Mouse (Mus musculus) midbrain, embryonic 14.5 days (tissue): ENCODE results near the gene Prm3. TPM values are rescaled to one million over a fixed set of nuclear protein-coding genes. Genes with fewer than 3 reads are reported as not detected.

Experiments used
- ATAC-seq: fragments of 200-750 bp; cut with Nextera tagmentation; 2 replicates; pipeline ENCODE4 v1.8.0; 2017; ENCODE audit warnings: moderate number of reproducible peaks, moderate library complexity; ENCODE audit not compliant: low FRiP score, low TSS enrichment
- DNase-seq: peaks from one replicate; pipeline ENCODE4 v3.0.0-alpha.2; 2015
- H3K27ac ChIP-seq: fragments of 300-500 bp; sonication (generic); replicated peaks from 2 replicates; pipeline ENCODE4 v1.5.1; 2014; ENCODE audit warnings: mild to moderate bottlenecking, low read depth, low read length, moderate library complexity
- H3K27me3 ChIP-seq: fragments of 300-500 bp; sonication (generic); 2 replicates; pipeline ENCODE4 v1.6.1; 2014; ENCODE audit warnings: low read length, control low read depth, mixed read lengths; ENCODE audit not compliant: control insufficient read depth, insufficient read depth
- H3K36me3 ChIP-seq: fragments of 300-500 bp; sonication (generic); 2 replicates; pipeline ENCODE4 v1.6.1; 2014; ENCODE audit warnings: low read length, control low read depth; ENCODE audit not compliant: control insufficient read depth, insufficient read depth
- H3K4me1 ChIP-seq: fragments of 300-500 bp; sonication (generic); 2 replicates; pipeline ENCODE4 v1.6.1; 2014; ENCODE audit warnings: mild to moderate bottlenecking, antibody characterized with exemption, low read length, control low read depth; ENCODE audit not compliant: control insufficient read depth, insufficient read depth
- H3K4me2 ChIP-seq: fragments of 300-500 bp; sonication (generic); 2 replicates; pipeline ENCODE4 v1.6.1; 2014; ENCODE audit warnings: mild to moderate bottlenecking, low read length, moderate library complexity
- H3K4me3 ChIP-seq: fragments of 300-500 bp; sonication (generic); replicated peaks from 2 replicates; pipeline ENCODE4 v1.5.1; 2014; ENCODE audit warnings: low read depth, low read length
- H3K9ac ChIP-seq: fragments of 300-500 bp; sonication (generic); replicated peaks from 2 replicates; pipeline ENCODE4 v1.6.1; 2014; ENCODE audit warnings: mild to moderate bottlenecking, low read length, moderate library complexity
- H3K9me3 ChIP-seq: fragments of 300-500 bp; sonication (generic); 2 replicates; pipeline ENCODE4 v1.6.1; 2016; ENCODE audit warnings: low read length, control low read depth, mixed read lengths; ENCODE audit not compliant: control insufficient read depth
- WGBS: fragments of 180-500 bp; shearing (Covaris S2); extraction: QIAGEN DNeasy Blood & Tissue Kit; methylation state at CpG from one replicate; pipeline ENCODE4 v1.1.7; 2014; 5-methylcytosine and 5-hydroxymethylcytosine counted together
- polyA plus RNA-seq: library from polyadenylated mRNA; unstranded; fragments of >200 nt; fragmentation: Nextera tagmentation; extraction: Ambion mirVana; gene quantifications from 2 replicates; pipeline ENCODE4 v1.2.1, GENCODE M21; 2014

The Prm3 gene
- polyA plus RNA-seq, result not detected in 2 replicates

DNA sequence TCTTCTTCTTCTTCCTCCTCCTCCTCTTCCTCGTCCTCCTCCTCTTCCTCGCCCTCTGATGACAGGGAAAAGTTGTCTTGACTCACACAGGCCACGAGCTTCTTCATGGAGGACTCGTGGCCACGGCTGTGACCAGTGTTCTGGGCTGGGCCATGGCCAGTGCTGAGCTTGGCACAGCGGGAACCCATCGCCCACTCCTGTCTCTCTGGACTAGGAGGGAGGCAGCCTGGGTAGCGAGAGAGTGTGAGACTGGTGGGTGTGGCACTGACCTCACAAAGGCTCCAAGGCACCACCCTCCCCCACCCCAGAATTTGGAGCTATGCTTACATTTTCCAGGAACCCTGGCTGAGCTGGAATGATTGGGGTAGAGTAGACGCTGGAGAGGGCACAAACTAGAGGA is at the start of gene Prm3:
Gene Prm3 (minus strand): TSS at position 213 of the 400 bp plus-strand sequence.
- Histone ChIP-seq H3K27ac (no peak within 1 kb of the TSS), H3K9ac (no peak within 1 kb of the TSS), H3K4me1 (peaks cover 5% of the 10 kb centered on the region; the same call in 1 of the 2 replicates), H3K4me3 (no peak within 1 kb of the TSS), H3K4me2 (no peak within 1 kb of the TSS), H3K27me3 (no peaks in the 10 kb centered on the region), H3K9me3 (no peaks in the 10 kb centered on the region), H3K36me3 (no peaks in the 10 kb centered on the region)
- DNase-seq (no peak), ATAC-seq (no peak)
- WGBS, result 78% methylated on average over 9 of the region's 9 CpGs

DNA sequence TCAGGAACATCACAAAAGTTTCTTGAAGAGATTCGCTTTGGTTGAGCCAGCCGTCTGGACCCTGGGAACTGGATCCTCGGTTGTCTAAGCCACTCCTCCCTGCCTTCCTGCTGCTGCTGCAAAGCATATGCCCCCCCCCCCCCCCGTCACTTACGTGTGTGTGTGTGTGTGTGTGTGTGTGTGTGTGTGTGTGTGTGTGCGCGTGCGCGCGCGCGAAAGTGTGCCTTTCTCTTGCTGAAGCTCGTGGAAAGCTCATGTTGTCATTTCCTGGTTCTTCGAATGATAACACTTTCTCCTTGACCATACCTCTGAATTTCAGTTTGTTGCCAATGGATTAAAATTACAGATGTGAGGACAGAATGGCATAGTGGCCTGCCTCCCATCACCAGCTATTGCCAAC is 49.3 kb upstream of the Prm3 start:
- Histone ChIP-seq H3K27ac (no peak overlapping the region), H3K27me3 (no peaks in the 10 kb centered on the region), H3K9me3 (no peaks in the 10 kb centered on the region), H3K9ac (no peak overlapping the region), H3K36me3 (no peaks in the 10 kb centered on the region), H3K4me3 (no peak overlapping the region), H3K4me2 (no peak overlapping the region), H3K4me1 (peaks cover 6% of the 10 kb centered on the region)
- ATAC-seq (no peak), DNase-seq (no peak)
- WGBS, result 91% methylated on average over 14 of the region's 14 CpGs

DNA sequence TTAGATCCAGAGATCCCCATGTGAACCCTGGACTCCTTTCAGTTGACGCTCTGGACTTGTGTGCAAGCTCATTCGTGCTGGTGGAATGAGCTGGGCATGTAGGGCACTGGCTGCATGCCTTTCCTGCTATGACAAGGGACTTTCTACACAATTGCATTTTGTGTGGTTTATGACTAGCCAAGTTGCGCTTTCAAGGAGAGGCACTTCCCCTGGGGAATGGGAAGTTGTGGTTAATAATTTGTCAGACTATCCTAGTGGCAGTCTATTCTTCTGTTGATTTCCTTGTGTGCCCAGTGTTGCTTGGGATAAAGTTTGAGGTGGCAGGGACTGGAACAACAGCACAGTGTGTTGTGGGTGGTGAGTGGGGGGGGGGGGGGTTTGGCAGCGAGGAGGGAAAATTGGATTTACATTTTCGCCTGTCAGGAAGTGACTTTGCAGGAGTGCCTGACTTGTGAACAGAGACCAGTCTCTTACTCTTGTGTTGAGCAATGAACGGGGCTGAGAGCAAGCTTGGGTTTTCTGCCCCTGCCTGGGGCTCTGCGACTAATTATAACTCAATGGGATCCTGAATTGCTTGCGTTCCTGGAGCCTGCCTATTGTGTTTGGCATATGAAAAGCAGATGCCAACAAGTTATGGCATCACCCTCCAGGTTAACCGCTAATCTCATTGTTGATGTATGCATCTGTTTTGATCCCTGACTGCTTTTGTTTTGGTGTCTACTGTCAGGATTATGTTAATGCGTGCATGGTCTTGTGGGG is 48.0 kb upstream of the Prm3 start:
- no peak overlapping the region for H3K9ac ChIP-seq
- H3K27ac ChIP-seq, result no peak overlapping the region
- H3K4me3 ChIP-seq, result no peak overlapping the region
- WGBS, result 36% methylated on average over 10 of the region's 10 CpGs
- ATAC-seq (no peak), DNase-seq (no peak)
- H3K4me1 ChIP-seq, result peaks cover 4% of the 10 kb centered on the region
- no peaks in the 10 kb centered on the region for H3K9me3 ChIP-seq
- no peak overlapping the region for H3K4me2 ChIP-seq
- no peaks in the 10 kb centered on the region for H3K27me3 ChIP-seq
- H3K36me3 ChIP-seq, result no peaks in the 10 kb centered on the region

DNA sequence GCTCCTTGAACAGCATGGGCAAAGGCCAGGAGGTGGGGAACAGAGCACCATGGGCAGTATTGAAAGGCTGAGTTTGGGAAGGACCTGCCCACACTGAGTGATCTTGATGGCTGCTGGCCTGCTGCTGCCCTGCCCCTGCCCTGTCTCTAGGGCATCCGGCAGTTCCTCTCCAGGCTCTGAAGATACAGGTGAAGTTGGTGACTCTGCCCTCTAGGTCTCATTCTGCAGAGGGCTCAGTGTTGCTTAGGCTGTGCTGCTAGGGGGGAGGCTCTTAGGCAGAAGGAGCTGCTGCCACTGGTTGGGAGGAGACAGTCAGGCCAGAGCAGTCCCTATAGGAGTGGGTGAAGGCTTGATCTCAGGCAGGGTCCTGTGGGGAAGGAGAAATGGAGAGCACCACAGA is 47.2 kb upstream of the Prm3 start:
- no peak overlapping the region for H3K4me3 ChIP-seq
- ATAC-seq (no peak), DNase-seq (no peak)
- H3K27me3 ChIP-seq, result no peaks in the 10 kb centered on the region
- no peaks in the 10 kb centered on the region for H3K9me3 ChIP-seq
- H3K9ac ChIP-seq, result no peak overlapping the region
- peaks cover 4% of the 10 kb centered on the region; the same call in 1 of the 2 replicates for H3K4me1 ChIP-seq
- H3K27ac ChIP-seq, result no peak overlapping the region
- 100% methylated on average over 1 of the region's 1 CpGs for WGBS
- no peaks in the 10 kb centered on the region for H3K36me3 ChIP-seq
- H3K4me2 ChIP-seq, result no peak overlapping the region

DNA sequence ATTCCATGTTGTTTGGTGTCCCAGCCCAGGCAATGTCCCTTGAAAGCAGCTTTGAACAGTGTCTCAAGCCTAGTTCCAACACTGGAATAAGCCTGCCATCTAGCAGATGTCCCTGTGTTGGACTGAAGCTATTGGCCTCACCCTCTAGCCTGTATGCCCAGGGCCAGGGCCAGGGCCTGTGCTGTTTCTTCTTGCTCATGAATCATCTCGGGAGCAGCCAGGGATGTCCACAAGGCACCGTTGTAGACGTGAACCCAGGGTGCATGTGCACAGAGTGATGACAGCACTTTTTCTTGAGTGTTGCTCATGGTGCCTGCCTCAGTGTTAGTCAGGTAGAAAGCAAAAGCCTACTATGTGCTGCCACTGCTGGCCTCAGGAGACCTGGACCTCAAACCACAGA is 46.5 kb upstream of the Prm3 start:
- Histone ChIP-seq H3K27me3 (no peaks in the 10 kb centered on the region), H3K4me1 (peaks cover 4% of the 10 kb centered on the region; the same call in 1 of the 2 replicates), H3K36me3 (no peaks in the 10 kb centered on the region), H3K4me2 (no peak overlapping the region), H3K9me3 (no peaks in the 10 kb centered on the region), H3K4me3 (no peak overlapping the region), H3K27ac (no peak overlapping the region), H3K9ac (no peak overlapping the region)
- DNase-seq (no peak), ATAC-seq (no peak)
- WGBS, result 87% methylated on average over 3 of the region's 3 CpGs

DNA sequence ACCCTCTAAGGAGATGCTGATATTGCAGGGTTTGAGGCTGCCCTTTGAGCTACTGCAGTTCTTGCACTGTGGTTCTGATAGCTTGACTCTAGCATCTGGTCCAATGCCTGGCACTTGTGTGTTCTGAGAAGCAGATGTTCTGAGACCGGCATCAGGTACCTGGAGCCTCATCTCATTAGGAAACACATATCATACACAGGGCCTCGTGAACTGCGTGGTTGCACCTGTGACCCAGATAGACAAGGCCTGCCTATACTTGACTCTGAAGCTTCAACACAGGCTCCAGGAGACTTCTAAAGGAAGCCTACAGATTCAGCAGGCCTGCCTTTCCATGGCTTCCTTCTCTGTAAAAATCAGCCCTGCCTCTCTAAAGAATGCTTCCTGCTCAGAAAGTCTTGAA is 45.7 kb upstream of the Prm3 start:
- ATAC-seq, result no peak
- 92% methylated on average over 3 of the region's 3 CpGs for WGBS
- peaks cover 4% of the 10 kb centered on the region; the same call in 1 of the 2 replicates for H3K4me1 ChIP-seq

DNA sequence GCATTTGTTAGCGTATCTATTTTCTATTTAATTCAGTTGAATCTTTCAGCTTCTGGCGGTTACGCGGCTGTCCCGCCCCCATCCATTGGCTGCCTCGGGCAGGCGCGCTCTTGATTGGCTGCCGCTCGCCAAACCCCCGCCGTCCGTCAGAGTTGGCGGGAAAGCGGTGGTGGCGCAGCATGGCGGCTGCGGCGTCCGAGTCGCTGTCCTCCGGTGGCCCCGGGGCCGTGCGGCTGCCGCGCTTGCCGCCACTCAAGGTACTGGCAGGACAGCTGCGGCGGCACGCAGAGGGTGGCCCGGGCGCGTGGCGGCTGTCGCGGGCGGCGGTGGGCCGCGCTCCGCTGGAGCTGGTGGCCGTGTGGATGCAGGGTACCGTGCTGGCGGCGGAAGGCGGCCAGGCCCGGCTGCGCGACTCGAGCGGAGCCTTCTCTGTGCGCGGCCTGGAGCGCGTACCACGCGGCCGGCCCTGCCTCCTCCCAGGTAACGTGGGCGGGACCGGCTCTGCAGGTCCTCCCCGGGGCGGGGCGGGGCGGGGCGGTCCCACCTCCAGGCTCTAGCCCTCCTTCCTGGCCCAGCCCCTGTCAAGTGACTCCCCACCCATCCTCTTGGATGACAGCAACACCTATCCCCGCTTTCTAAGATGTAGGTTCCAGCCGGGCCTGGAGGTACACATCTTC is 44.3 kb upstream of the Prm3 start, which contains the start of gene Rmi2:
Gene Rmi2 (plus strand): TSS at position 149 of the 677 bp plus-strand sequence.
- Histone ChIP-seq H3K9ac (peak within 1 kb of the TSS; percentile 48), H3K27ac (no peak within 1 kb of the TSS), H3K9me3 (no peaks in the 10 kb centered on the region), H3K36me3 (no peaks in the 10 kb centered on the region), H3K4me3 (peak within 1 kb of the TSS; percentile 72), H3K4me2 (peak within 1 kb of the TSS; percentile 97), H3K27me3 (no peaks in the 10 kb centered on the region), H3K4me1 (peaks cover 4% of the 10 kb centered on the region; the same call in 1 of the 2 replicates)
- WGBS, result under 1% methylated on average over 69 of the region's 69 CpGs
- ATAC-seq (peak; percentile 93), DNase-seq (peak; percentile 93)

More for the DNA sequence above, 45.7 kb upstream of the Prm3 start:
- no peak overlapping the region for H3K27ac ChIP-seq
- H3K4me2 ChIP-seq, result no peak overlapping the region
- no peaks in the 10 kb centered on the region for H3K36me3 ChIP-seq
- no peaks in the 10 kb centered on the region for H3K27me3 ChIP-seq
- no peak overlapping the region for H3K4me3 ChIP-seq
- no peaks in the 10 kb centered on the region for H3K9me3 ChIP-seq
- DNase-seq, result no peak
- H3K9ac ChIP-seq, result no peak overlapping the region

DNA sequence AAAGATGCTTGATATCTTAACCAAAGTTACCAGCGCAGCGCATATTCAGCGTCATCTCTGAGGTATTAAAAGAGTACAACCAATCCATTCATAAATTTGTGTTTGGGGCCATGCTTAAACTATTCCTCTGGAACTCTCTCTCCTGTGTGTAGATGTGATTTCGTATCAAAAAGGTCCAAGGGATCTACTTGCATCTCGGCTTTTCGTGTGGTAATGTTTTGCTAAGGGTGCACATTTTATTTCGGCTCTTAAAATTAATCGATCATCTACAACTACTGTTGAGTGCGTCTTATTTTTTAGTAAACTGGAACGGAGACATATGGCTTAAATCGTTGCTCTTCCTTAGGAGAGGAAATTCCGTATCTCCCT is 43.8 kb upstream of the Prm3 start:
- peak overlapping the region; percentile 97 for H3K4me2 ChIP-seq
- no peak for ATAC-seq
- no peak overlapping the region for H3K9ac ChIP-seq
- WGBS, result 9% methylated on average over 12 of the region's 12 CpGs
- peak overlapping the region; percentile 72 for H3K4me3 ChIP-seq
- H3K27ac ChIP-seq, result no peak overlapping the region
- peaks cover 4% of the 10 kb centered on the region; the same call in 1 of the 2 replicates for H3K4me1 ChIP-seq
- H3K9me3 ChIP-seq, result no peaks in the 10 kb centered on the region
- no peaks in the 10 kb centered on the region for H3K27me3 ChIP-seq
- no peak for DNase-seq
- no peaks in the 10 kb centered on the region for H3K36me3 ChIP-seq

DNA sequence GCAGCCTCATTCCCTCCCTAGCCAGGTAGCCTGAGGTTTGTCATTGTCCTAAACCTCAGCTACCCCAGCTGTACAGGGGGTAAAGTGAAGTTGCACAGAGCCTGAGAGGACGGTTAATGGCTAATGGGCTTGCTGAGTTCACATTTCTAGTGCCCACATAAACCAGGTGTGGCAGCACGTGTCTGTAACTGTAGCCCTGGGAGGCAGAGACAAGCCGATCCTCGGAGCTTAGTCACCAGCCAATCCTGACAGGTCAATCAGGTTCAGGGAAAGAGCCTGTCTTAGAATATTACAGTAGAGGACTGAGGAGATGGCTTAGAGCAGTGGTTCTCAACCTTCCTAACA is 37.7 kb upstream of the Prm3 start:
- ATAC-seq (no peak), DNase-seq (no peak)
- Histone ChIP-seq H3K4me2 (no peak overlapping the region), H3K4me3 (no peak overlapping the region), H3K9ac (no peak overlapping the region), H3K9me3 (no peaks in the 10 kb centered on the region), H3K36me3 (no peaks in the 10 kb centered on the region), H3K27ac (no peak overlapping the region), H3K27me3 (no peaks in the 10 kb centered on the region), H3K4me1 (no peaks in the 10 kb centered on the region)
- 81% methylated on average over 4 of the region's 4 CpGs for WGBS
